Mouse (Mus musculus): ENCODE data around the gene Crybg3. TPM values are rescaled to one million over a fixed set of nuclear protein-coding genes. Genes with fewer than 3 reads are reported as not detected.

The Crybg3 gene
- polyA plus RNA-seq, 1 experiment from 2014 or later = 2.0 TPM

DNA sequence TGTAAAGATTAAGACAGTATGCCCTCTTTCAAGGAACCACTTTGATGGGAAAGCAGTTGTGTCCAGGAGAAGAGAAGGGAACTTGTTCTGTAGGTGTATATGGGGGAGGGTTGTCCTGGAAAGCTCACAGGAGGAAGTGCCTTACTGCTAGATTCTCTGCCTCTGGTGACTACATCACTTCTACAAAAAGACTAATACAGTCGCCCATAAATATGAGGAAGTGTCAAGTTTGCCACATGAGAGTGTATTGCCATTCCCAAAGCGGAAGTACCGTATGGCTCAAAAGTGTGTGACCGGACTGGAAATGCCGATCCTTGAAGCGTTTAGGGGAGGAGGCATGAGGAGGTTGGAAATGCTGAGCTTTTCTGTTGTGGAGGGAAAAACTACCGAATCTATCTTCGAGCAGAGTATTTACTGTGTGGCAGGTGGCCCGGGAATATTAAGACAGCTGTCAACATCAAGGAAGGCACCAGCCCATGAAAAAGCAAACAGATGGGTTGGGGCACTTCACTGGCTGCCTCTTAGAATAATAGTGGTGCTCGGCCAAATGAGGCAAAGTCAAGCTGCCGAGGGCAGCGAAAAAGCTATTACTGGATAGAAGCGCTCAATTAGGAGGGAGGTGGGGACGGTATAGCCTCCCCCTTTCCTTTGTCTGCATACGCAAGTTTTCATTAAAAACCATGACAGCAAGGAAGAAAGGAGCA lies 3.5 kb upstream of the Crybg3 start:
- Histone ChIP-seq H3K27me3 (replicated peaks; ENCODE audit: control insufficient read depth, insufficient read depth, low read length) (no peaks in the 10 kb centered on the region; the same call in 1 of the 2 replicates), H3K4me3 (replicated peaks; ENCODE audit: low read length) (peak overlapping the region; percentile 9), H3K9ac (replicated peaks; ENCODE audit: low read depth, low read length) (0 out of 2 replicates have a peak overlapping the region, but pooled peaks have one; percentile 30), H3K9me3 (ENCODE audit: control insufficient read depth, low read length) (no peaks in the 10 kb centered on the region), H3K4me2 (ENCODE audit: low read length) (peak overlapping the region; percentile 46), H3K27ac (ENCODE audit: low read length) (no peak overlapping the region), H3K4me1 (replicated peaks; ENCODE audit: control insufficient read depth, insufficient read depth, low read length) (peaks cover 3% of the 10 kb centered on the region), H3K36me3 (ENCODE audit: control insufficient read depth, insufficient read depth) (no peaks in the 10 kb centered on the region)
- 30% methylated on average over 15 of the region's 15 CpGs for WGBS
- peak; percentile 63 for ATAC-seq

DNA sequence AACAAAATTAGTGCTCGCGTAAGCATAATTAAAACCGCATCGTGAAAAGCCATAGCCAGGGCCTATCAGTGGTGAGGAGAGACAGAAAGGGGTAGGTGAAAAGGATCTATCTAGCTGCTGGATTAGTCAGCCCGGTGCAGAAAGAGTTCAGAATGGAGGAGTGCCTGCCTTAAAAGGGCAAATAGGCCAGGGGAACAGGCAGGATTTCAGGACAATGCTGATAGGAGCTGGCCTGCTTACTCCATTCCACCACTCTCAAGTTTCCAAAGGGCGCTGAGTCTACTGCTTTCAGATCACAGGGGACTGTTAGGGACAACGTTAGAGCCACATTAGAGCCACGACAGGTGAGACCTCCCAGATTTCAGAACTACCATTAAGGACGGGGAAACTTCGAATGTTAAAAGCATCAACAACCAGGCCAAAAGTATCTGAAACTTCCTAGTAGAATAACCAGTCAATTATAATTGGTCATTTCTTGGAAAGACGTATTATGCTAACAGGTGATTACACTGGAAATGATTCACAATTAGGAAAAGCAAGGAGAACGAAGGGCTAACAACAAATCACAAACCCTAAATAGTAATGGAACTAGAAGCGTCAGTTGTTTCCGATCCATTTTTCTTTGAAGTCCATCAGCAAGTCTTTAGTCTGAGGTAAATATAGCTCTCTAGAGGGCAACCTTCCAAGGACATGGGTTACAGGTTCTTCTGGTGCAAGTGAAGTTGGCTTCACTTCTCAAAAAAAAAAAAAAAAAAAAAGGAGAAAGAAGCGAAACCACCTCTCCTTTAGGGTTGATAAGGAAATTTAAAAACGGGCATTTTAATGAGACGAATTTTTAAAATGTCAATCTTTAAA lies 1.1 kb downstream of the Crybg3 start:
- no peak overlapping the region for H3K27ac ChIP-seq (ENCODE audit: low read length)
- peak overlapping the region; percentile 95 for H3K4me2 ChIP-seq (ENCODE audit: low read length)
- H3K4me3 ChIP-seq (replicated peaks; ENCODE audit: low read length) = peak overlapping the region; percentile 75

GRCm38 (mm10) chr16:59598997-59599396 lies 1.8 kb downstream of the Crybg3 start:
- Histone ChIP-seq H3K27ac (ENCODE audit: low read length) (no peak overlapping the region), H3K4me3 (replicated peaks; ENCODE audit: low read length) (no peak overlapping the region), H3K9me3 (ENCODE audit: control insufficient read depth, low read length) (no peaks in the 10 kb centered on the region), H3K27me3 (replicated peaks; ENCODE audit: control insufficient read depth, insufficient read depth, low read length) (no peaks in the 10 kb centered on the region; the same call in 1 of the 2 replicates), H3K36me3 (ENCODE audit: control insufficient read depth, insufficient read depth) (no peaks in the 10 kb centered on the region), H3K9ac (replicated peaks; ENCODE audit: low read depth, low read length) (no peak overlapping the region), H3K4me1 (replicated peaks; ENCODE audit: control insufficient read depth, insufficient read depth, low read length) (peaks cover 3% of the 10 kb centered on the region; the same call in 1 of the 2 replicates), H3K4me2 (ENCODE audit: low read length) (no peak overlapping the region)
- no peak for ATAC-seq
- WGBS = 15% methylated on average over 4 of the region's 4 CpGs

More for the DNA sequence above, 1.1 kb downstream of the Crybg3 start:
- Histone ChIP-seq H3K4me1 (replicated peaks; ENCODE audit: control insufficient read depth, insufficient read depth, low read length) (peaks cover 3% of the 10 kb centered on the region), H3K27me3 (replicated peaks; ENCODE audit: control insufficient read depth, insufficient read depth, low read length) (no peaks in the 10 kb centered on the region; the same call in 1 of the 2 replicates), H3K9ac (replicated peaks; ENCODE audit: low read depth, low read length) (no peak overlapping the region; the same call in 1 of the 2 replicates), H3K36me3 (ENCODE audit: control insufficient read depth, insufficient read depth) (no peaks in the 10 kb centered on the region), H3K9me3 (ENCODE audit: control insufficient read depth, low read length) (no peaks in the 10 kb centered on the region)
- ATAC-seq = no peak
- WGBS = 18% methylated on average over 17 of the region's 17 CpGs

DNA sequence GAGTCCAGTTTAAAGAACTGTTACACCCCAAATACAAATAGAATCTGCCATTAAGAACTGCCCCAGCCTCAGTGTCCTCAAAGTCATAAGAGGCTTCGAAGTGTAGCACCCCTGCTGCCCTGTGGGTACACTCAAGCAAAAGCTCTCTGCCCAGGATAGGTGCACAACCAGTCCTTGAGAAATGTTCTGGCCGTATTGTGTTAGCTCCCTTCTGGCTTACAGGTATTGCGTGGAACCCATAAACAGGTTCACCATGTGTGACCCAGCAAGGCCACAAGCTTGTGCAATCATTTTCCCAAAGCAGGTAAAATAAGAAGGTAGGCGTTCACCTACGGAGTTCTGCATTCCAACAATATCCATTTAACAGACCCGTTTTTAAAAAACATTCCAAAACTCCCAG lies 3.5 kb downstream of the Crybg3 start:
- H3K9me3 ChIP-seq (ENCODE audit: control insufficient read depth, low read length) = no peaks in the 10 kb centered on the region
- 0 out of 2 replicates have a peak, but pooled peaks cover 3% of the 10 kb centered on the region for H3K4me1 ChIP-seq (replicated peaks; ENCODE audit: control insufficient read depth, insufficient read depth, low read length)
- H3K27ac ChIP-seq (ENCODE audit: low read length) = no peak overlapping the region
- ATAC-seq = no peak
- H3K36me3 ChIP-seq (ENCODE audit: control insufficient read depth, insufficient read depth) = no peaks in the 10 kb centered on the region
- whole genome bisulfite sequencing = 97% methylated on average over 6 of the region's 6 CpGs
- H3K4me2 ChIP-seq (ENCODE audit: low read length) = no peak overlapping the region
- no peaks in the 10 kb centered on the region; the same call in 1 of the 2 replicates for H3K27me3 ChIP-seq (replicated peaks; ENCODE audit: control insufficient read depth, insufficient read depth, low read length)
- H3K4me3 ChIP-seq (replicated peaks; ENCODE audit: low read length) = no peak overlapping the region
- H3K9ac ChIP-seq (replicated peaks; ENCODE audit: low read depth, low read length) = no peak overlapping the region

GRCm38 (mm10) chr16:59594714-59595113 lies 6.1 kb downstream of the Crybg3 start:
- Histone ChIP-seq H3K9me3 (ENCODE audit: control insufficient read depth, low read length) (no peaks in the 10 kb centered on the region), H3K4me1 (replicated peaks; ENCODE audit: control insufficient read depth, insufficient read depth, low read length) (no peaks in the 10 kb centered on the region), H3K27me3 (replicated peaks; ENCODE audit: control insufficient read depth, insufficient read depth, low read length) (no peaks in the 10 kb centered on the region; the same call in 1 of the 2 replicates), H3K4me2 (ENCODE audit: low read length) (no peak overlapping the region), H3K4me3 (replicated peaks; ENCODE audit: low read length) (no peak overlapping the region), H3K36me3 (ENCODE audit: control insufficient read depth, insufficient read depth) (no peaks in the 10 kb centered on the region), H3K9ac (replicated peaks; ENCODE audit: low read depth, low read length) (no peak overlapping the region), H3K27ac (ENCODE audit: low read length) (no peak overlapping the region)
- no peak for ATAC-seq
- WGBS = 86% methylated on average over 3 of the region's 3 CpGs

GRCm38 (mm10) chr16:59590790-59591189 lies 10.0 kb downstream of the Crybg3 start:
- Histone ChIP-seq H3K36me3 (ENCODE audit: control insufficient read depth, insufficient read depth) (no peaks in the 10 kb centered on the region), H3K27me3 (replicated peaks; ENCODE audit: control insufficient read depth, insufficient read depth, low read length) (no peaks in the 10 kb centered on the region)
- no peak for ATAC-seq

GRCm38 (mm10) chr16:59588351-59589025 lies 12.3 kb downstream of the Crybg3 start:
- ATAC-seq = no peak

More at GRCm38 (mm10) chr16:59590790-59591189, 10.0 kb downstream of the Crybg3 start:
- Histone ChIP-seq H3K9ac (replicated peaks; ENCODE audit: low read depth, low read length) (no peak overlapping the region), H3K4me3 (replicated peaks; ENCODE audit: low read length) (no peak overlapping the region), H3K9me3 (ENCODE audit: control insufficient read depth, low read length) (no peaks in the 10 kb centered on the region), H3K4me1 (replicated peaks; ENCODE audit: control insufficient read depth, insufficient read depth, low read length) (no peaks in the 10 kb centered on the region), H3K4me2 (ENCODE audit: low read length) (no peak overlapping the region), H3K27ac (ENCODE audit: low read length) (no peak overlapping the region)
- WGBS = 84% methylated on average over 6 of the region's 6 CpGs

DNA sequence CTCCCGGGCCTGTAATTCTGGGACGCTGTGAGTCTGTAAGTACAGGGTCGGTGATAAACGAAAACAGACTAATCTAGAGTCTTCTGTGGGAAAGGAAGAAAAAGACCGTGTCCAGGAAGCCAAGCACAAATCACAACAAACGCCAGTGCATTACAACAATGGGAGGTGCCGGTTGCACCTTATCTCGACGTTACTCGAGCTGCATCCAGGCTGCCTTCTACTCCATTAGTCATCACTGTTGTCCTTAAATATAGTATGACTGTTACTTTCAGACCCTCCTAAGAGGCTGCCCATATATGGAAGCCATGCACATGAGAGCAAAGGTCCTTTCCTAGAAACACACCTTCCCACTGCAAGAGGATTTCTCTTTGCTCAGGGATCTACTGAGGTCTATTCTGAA lies 13.0 kb downstream of the Crybg3 start:
- WGBS = 88% methylated on average over 10 of the region's 10 CpGs

More at GRCm38 (mm10) chr16:59588351-59589025, 12.3 kb downstream of the Crybg3 start:
- WGBS = 93% methylated on average over 13 of the region's 13 CpGs
- H3K4me1 ChIP-seq (replicated peaks; ENCODE audit: control insufficient read depth, insufficient read depth, low read length) = no peaks in the 10 kb centered on the region
- no peaks in the 10 kb centered on the region for H3K27me3 ChIP-seq (replicated peaks; ENCODE audit: control insufficient read depth, insufficient read depth, low read length)
- no peaks in the 10 kb centered on the region for H3K9me3 ChIP-seq (ENCODE audit: control insufficient read depth, low read length)
- H3K27ac ChIP-seq (ENCODE audit: low read length) = no peak overlapping the region
- H3K4me2 ChIP-seq (ENCODE audit: low read length) = no peak overlapping the region
- no peak overlapping the region for H3K4me3 ChIP-seq (replicated peaks; ENCODE audit: low read length)
- H3K36me3 ChIP-seq (ENCODE audit: control insufficient read depth, insufficient read depth) = no peaks in the 10 kb centered on the region
- no peak overlapping the region for H3K9ac ChIP-seq (replicated peaks; ENCODE audit: low read depth, low read length)

DNA sequence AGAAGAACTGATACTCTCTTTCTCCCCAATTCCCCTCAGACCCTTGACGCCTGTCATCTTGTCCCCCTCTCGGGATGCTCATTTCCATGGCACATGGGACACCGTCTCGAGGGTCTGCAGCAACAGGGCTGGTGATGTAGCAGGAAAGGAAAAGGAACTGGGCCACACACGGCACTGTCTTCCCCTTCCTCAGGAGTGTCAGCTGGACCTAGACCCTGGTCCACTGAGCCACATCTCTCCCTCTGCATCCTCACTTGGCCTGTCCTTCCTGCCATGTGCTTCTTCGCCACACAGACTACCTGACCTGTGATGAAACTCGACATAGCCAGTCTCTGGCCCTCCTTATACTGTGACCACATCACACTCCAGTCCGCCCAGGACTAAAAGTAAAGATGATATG lies 13.9 kb downstream of the Crybg3 start:
- no peaks in the 10 kb centered on the region for H3K36me3 ChIP-seq (ENCODE audit: control insufficient read depth, insufficient read depth)
- H3K9ac ChIP-seq (replicated peaks; ENCODE audit: low read depth, low read length) = no peak overlapping the region
- H3K4me3 ChIP-seq (replicated peaks; ENCODE audit: low read length) = no peak overlapping the region

More for the DNA sequence above, 13.0 kb downstream of the Crybg3 start:
- no peaks in the 10 kb centered on the region for H3K36me3 ChIP-seq (ENCODE audit: control insufficient read depth, insufficient read depth)
- no peak overlapping the region for H3K9ac ChIP-seq (replicated peaks; ENCODE audit: low read depth, low read length)
- H3K27me3 ChIP-seq (replicated peaks; ENCODE audit: control insufficient read depth, insufficient read depth, low read length) = no peaks in the 10 kb centered on the region
- no peak overlapping the region for H3K4me2 ChIP-seq (ENCODE audit: low read length)
- H3K9me3 ChIP-seq (ENCODE audit: control insufficient read depth, low read length) = no peaks in the 10 kb centered on the region
- H3K4me3 ChIP-seq (replicated peaks; ENCODE audit: low read length) = no peak overlapping the region
- no peaks in the 10 kb centered on the region for H3K4me1 ChIP-seq (replicated peaks; ENCODE audit: control insufficient read depth, insufficient read depth, low read length)
- ATAC-seq = no peak
- no peak overlapping the region for H3K27ac ChIP-seq (ENCODE audit: low read length)

More for the DNA sequence above, 13.9 kb downstream of the Crybg3 start:
- no peaks in the 10 kb centered on the region for H3K9me3 ChIP-seq (ENCODE audit: control insufficient read depth, low read length)
- no peak overlapping the region for H3K27ac ChIP-seq (ENCODE audit: low read length)
- no peak for ATAC-seq
- no peaks in the 10 kb centered on the region for H3K4me1 ChIP-seq (replicated peaks; ENCODE audit: control insufficient read depth, insufficient read depth, low read length)
- no peaks in the 10 kb centered on the region for H3K27me3 ChIP-seq (replicated peaks; ENCODE audit: control insufficient read depth, insufficient read depth, low read length)
- H3K4me2 ChIP-seq (ENCODE audit: low read length) = no peak overlapping the region
- WGBS = 92% methylated on average over 8 of the region's 8 CpGs
